Mouse (Mus musculus): ENCODE data around the gene Ppp1r37.
"Not testable (repeated sequence)": the region's sequence is repeated elsewhere in the genome, so short reads cannot be mapped to it uniquely, and the experiment has no call there.

The Ppp1r37 gene

GRCm38 (mm10) chr7:19541681-19542154 lies 21.2 kb downstream of the Ppp1r37 start:
- DNase-seq (ENCODE audit: low spot score in 2 of 2): no peak

- no peak for DNase-seq (ENCODE audit: low spot score in 2 of 2)
These were observed 21.9 kb downstream of the Ppp1r37 start for GRCm38 (mm10) chr7:19540771-19541566.

- DNase-seq (ENCODE audit: low spot score in 2 of 2): no peak
These were observed 28.2 kb downstream of the Ppp1r37 start for GRCm38 (mm10) chr7:19534676-19535075.

DNA sequence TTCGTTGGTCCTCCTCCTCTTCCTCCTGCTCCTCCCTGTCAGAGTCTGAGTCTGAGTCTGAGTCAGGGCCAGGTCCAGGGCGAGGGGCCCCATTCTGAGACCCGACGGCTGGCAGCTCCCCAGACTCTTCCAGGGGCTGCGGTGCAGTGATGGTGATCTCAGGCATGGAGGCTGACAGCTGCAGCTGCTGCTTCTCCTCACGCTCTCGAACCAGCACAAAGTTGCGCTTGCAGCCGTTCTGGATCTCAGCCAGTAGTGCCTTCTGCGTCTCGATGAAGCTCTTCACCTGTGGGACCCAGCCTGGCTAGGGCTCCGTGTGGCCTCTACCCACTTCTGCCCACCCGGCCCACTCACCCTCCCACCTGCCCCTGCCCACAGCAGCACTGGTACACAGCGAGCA lies 30.6 kb downstream of the Ppp1r37 start:
- DNase-seq (ENCODE audit: low spot score in 2 of 2): no peak

DNA sequence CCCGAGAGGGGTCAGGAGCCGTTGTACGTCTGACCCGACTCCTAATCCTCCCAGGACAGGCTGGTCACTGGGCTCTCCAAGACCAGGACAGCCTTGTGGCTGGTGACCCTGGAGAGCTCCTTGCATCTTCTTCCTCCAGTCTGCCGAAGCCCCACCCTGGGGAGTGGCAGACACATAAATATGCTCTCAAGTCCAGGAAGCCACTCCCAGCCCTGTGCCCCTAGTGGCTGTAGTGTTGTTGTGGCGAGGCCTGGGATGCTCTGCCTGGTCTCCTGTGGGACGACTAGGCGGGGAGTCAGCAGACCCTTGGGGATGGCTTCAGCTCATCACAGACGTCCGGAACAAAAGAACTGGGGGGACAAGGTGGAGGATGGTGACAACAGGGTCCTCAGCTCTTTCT lies 31.8 kb downstream of the Ppp1r37 start:
- DNase-seq (ENCODE audit: low spot score in 2 of 2): no peak

- no peak for DNase-seq (ENCODE audit: low spot score in 2 of 2)
These were observed 37.8 kb downstream of the Ppp1r37 start for GRCm38 (mm10) chr7:19525105-19525481.

DNA sequence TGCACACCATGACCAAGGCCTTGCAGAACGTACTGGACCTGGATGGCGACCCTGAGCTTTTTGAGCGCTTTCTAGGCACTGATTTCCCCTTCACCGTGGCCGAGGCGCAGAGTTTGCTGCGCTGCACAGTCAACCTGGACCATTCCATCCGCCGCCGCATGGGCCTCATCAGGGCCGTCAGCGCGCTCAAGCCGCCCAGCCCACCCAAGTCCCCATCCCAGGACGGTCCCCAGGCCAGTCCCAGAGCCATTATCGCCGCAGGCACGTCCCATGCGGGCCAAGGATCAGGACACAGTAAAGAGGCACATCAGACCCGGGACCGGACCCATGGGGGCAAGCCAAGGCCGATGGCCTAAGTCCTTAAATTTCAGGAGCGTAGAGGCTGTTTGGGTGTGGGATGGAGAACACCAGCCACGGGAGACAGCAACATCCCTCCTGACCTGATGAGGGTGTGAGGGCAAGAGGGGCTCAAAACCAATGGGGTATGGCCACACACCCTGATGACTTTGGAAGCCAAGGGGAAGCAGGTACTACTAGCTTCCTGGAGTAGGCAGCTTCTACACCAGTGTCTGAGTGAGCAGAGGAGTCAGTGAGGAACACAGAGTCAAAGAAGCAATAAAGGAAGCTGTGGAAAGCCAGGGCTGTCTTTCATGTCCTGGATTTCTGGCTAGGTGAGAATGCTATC lies 38.3 kb downstream of the Ppp1r37 start:
- no peak for DNase-seq (ENCODE audit: low spot score in 2 of 2)

GRCm38 (mm10) chr7:19523757-19524419 lies 39.0 kb downstream of the Ppp1r37 start:
- peak in 1 of 2 experiments; percentile 69 for DNase-seq (ENCODE audit: low spot score in 2 of 2)

GRCm38 (mm10) chr7:19523017-19523756 lies 39.7 kb downstream of the Ppp1r37 start:
- no peak for DNase-seq (ENCODE audit: low spot score in 2 of 2)

GRCm38 (mm10) chr7:19520032-19520431 lies 42.8 kb downstream of the Ppp1r37 start:
- no peak for DNase-seq (ENCODE audit: low spot score in 2 of 2)

DNA sequence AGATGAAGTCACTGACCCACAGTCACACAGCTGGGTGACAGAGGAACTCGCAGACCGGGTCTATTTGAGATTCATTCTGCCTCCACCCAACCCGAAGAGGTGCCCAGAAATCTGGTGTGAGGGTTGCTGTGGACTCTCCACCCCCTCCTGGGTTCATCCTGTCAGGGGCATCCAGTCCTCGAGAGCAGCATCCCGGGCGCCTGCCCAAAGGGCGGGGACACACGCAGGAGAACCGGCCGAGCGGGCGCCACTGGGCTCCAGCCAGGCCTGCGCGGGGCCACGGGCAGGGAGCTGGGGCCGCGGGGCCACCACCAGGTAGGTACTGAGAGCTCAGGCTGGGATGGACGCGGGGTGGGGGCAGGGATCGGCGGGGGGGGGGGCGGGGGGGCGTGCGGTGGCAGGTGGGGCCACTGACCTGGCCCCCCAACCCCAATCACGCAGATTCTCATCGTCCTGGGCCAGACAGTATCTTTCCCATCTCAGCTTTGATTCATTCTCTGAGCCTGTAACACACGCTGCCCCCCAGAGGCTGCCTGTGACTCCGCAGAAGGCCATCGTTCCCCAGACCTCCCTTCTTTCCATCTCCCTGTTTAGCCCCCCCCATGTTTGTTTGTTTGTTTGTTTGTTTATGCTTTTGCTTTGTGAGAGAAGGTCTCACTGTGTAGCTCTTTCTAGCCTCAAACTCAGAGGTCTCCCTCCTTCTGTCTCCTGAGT lies 45.1 kb downstream of the Ppp1r37 start, which contains the start of gene Nkpd1:
Gene Nkpd1, plus strand, starts transcription at position 187 of the 714 bp plus-strand sequence.
- no peak for DNase-seq (ENCODE audit: low spot score in 2 of 2)

GRCm38 (mm10) chr7:19512353-19512752 lies 50.5 kb downstream of the Ppp1r37 start:
- no peak for DNase-seq (ENCODE audit: low spot score in 2 of 2)

GRCm38 (mm10) chr7:19511934-19512333 lies 50.9 kb downstream of the Ppp1r37 start:
- not testable (repeated sequence) for DNase-seq (ENCODE audit: low spot score in 2 of 2)

- DNase-seq (ENCODE audit: low spot score in 2 of 2): no peak
These were observed 53.1 kb downstream of the Ppp1r37 start for GRCm38 (mm10) chr7:19509786-19510185.

GRCm38 (mm10) chr7:19508924-19509568 lies 53.8 kb downstream of the Ppp1r37 start:
- no peak for DNase-seq (ENCODE audit: low spot score in 2 of 2)

- DNase-seq (ENCODE audit: low spot score in 2 of 2): peak; percentile 91 to 93
These were observed 54.5 kb downstream of the Ppp1r37 start, which contains the start of the genes Bloc1s3 and Trappc6a for GRCm38 (mm10) chr7:19508150-19508923. Bloc1s3 (minus strand) TSS chr7:19508367. Trappc6a (plus strand) TSS chr7:19508395.

DNA sequence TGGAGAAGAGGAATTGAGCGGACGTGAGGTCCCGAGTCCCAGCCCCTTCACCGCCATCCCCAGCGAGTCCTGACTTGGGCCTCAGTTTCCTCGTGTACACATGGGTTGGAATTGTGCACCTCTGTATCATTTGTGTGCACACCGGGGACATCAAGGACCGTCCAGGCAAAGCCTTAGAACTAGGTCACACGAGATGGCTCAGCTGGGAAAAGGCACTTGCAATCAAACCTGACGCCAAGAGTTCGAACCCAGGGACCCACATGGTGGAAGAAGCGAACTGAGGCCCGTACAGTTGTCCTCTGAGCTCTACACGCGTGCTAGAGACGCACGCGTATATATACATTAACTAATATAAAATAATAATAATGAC lies 55.3 kb downstream of the Ppp1r37 start:
- DNase-seq (ENCODE audit: low spot score in 2 of 2): no peak

DNA sequence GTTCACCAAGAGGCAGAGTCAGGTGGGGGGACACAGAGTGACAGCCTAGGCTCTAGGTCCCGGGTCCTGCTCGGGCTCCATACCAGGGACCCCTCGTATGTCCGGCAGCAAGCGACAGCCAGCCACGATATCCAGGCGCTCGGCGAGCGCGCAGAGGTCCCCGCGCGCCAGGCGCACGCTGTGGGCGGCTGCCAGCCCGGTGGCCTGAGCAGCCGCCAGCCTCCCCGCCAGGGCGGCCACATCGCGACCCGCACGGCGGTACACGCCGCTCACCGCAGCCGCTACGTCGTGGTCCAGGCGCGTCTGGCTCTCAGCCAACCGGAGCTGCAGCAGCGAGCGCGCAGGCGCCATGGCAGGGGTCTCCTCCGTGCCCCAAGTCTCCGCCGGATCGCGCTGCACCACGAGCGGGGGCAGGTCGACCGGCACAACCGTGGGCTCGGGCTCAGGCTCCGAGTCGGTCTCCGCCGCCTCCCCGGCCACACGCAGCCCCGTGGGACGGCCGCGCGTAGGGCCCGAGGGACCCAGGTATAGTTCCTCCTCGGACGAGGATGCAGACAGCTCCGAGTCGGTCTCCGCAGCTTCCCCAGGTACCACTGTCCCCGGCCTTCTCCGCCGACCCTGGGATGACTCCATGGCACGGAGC lies 55.8 kb downstream of the Ppp1r37 start:
- peak; percentile 49 to 58 for DNase-seq (ENCODE audit: low spot score in 2 of 2)

DNA sequence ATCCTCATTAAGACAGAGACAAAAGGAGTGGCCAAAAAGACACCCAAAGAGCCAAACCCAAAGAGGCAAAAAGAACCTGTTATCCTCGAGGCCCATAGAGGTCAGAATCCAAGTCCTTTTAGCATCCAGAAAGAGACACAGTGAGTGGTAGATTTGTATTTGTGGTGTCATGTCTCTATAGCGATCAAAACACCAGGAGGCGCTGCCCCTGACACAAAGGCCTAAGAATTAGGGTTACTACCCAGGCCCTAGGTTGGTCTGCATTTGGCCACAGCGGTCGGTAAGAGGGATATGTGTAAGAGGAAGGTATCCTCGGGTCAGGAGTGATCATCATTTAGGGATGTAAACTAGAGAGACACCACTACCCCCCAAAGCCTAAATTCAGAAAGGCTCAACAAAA lies 56.5 kb downstream of the Ppp1r37 start:
- DNase-seq (ENCODE audit: low spot score in 2 of 2): no peak
